Mouse (Mus musculus) kidney, postnatal 36 days (tissue): ENCODE measurements around the gene BC067074.
"Not testable (repeated sequence)": the region's sequence is repeated elsewhere in the genome, so short reads cannot be mapped to it uniquely, and the experiment has no call there.

ENCODE experiments used
- DNase-seq, 2 experiments: peaks; one replicate each; pipeline ENCODE4 v3.0.0; 2021 to 2022; ENCODE audit warnings: mixed read lengths in 2 of 2

Gene BC067074

GRCm38 (mm10) chr13:113292975-113293706 is at the start of gene BC067074:
TSS of gene BC067074 (plus strand) at chr13:113293159.
- peak; percentile 18 to 74 for DNase-seq

GRCm38 (mm10) chr13:113245025-113245424 is 47.9 kb upstream of the BC067074 start:
- DNase-seq, result peak; percentile 16 to 47

DNA sequence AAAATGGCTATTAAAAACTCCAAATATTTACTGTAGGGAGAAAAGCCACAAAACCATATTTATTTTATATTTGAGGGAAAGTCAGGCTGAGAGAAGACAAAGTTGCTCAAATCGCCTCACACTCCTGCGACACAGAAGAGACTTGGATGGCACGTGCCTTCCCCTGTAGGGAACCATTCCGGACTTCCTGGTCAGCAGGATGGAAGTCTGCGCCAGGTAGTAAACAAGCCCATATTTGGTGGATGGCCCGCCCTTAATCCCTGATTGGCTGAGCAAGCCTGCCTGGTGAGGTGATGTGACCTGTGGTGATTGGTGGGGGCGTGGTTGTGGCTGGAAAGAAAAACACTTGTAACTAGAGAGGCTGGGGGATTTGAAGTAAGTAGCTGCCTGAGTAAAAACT is 40.4 kb upstream of the BC067074 start:
- DNase-seq, result not testable (repeated sequence)

GRCm38 (mm10) chr13:113256766-113257165 is 36.2 kb upstream of the BC067074 start:
- no peak for DNase-seq

- peak in 1 of 2 experiments; percentile 46 for DNase-seq
Observed at GRCm38 (mm10) chr13:113257190-113257589, 35.8 kb upstream of the BC067074 start.

- DNase-seq, result no peak
Observed at GRCm38 (mm10) chr13:113259237-113259636, 33.7 kb upstream of the BC067074 start.

DNA sequence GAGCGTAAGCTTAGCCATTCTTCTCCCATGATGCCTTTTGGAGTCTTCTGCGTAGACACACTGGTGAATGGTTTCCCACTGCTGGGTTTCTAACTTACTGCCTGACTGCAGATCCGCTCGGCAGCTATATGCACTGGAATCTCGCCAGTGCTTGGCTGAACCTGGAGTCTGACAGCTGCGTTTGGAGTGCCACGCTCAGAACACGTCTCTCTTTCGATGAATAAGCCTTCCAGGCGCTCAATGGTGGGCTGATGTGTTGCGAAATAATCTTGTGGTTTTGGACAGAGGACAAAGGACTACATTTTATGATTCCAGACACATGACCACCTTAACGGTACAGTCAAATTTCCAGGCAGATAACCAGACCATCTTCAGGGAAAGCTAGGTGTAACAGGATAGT is 30.1 kb upstream of the BC067074 start:
- no peak for DNase-seq

- peak; percentile 24 to 82 for DNase-seq
Observed at GRCm38 (mm10) chr13:113265257-113265656, 27.7 kb upstream of the BC067074 start.

GRCm38 (mm10) chr13:113266495-113266951 is 26.4 kb upstream of the BC067074 start:
- peak; percentile 69 to 88 for DNase-seq

GRCm38 (mm10) chr13:113267204-113267603 is 25.8 kb upstream of the BC067074 start:
- no peak for DNase-seq

DNA sequence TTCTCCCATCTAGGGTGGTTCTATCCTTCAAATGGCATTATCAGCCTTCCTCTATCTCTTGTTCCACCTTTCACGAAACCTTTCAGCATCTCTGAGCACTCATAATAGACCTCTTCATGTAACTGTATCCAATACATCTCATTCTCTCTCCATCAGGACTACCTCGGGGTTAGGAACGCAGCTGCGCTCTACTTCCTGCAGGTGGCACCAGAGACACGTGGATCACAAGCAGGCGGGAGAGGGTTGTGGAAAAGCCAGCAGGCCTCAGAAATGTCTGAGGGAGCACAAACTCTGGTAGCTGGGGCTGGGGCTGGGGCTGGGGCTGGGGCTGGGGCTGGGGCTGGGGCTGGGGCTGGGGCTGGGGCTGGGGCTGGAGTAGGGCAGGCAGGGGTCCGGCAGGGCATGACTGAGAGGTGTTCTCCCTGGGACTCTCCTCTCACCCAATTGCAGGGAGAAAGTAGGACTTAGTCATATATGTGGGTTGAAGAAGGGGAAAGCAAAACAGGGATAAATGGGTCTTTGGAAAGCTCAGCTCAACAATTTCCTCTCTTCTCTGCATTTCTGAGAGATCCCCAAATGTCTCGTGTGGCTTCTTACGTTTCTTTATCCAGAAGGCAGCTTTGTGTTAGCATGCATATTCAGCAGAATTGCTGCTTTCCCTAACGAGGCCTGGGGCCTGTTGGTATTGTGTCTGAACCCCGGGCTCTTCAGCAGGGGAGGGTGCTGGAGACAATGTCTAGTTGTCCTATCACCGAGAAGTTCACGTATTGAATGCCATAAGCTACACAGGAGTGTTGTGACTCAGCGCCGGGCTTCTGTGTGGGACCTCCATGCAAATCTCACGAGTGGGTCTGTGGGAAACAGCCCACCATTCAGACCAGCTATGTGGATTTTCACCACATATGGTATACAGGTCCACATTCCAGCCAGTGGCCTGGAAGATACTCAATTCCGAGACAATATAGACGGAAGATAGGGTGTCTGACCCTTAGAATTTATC is 22.9 kb upstream of the BC067074 start:
- peak; percentile 73 to 84 for DNase-seq

GRCm38 (mm10) chr13:113271189-113271588 is 21.8 kb upstream of the BC067074 start:
- DNase-seq, result no peak

GRCm38 (mm10) chr13:113287141-113287540 is 5.8 kb upstream of the BC067074 start:
- DNase-seq, result no peak

DNA sequence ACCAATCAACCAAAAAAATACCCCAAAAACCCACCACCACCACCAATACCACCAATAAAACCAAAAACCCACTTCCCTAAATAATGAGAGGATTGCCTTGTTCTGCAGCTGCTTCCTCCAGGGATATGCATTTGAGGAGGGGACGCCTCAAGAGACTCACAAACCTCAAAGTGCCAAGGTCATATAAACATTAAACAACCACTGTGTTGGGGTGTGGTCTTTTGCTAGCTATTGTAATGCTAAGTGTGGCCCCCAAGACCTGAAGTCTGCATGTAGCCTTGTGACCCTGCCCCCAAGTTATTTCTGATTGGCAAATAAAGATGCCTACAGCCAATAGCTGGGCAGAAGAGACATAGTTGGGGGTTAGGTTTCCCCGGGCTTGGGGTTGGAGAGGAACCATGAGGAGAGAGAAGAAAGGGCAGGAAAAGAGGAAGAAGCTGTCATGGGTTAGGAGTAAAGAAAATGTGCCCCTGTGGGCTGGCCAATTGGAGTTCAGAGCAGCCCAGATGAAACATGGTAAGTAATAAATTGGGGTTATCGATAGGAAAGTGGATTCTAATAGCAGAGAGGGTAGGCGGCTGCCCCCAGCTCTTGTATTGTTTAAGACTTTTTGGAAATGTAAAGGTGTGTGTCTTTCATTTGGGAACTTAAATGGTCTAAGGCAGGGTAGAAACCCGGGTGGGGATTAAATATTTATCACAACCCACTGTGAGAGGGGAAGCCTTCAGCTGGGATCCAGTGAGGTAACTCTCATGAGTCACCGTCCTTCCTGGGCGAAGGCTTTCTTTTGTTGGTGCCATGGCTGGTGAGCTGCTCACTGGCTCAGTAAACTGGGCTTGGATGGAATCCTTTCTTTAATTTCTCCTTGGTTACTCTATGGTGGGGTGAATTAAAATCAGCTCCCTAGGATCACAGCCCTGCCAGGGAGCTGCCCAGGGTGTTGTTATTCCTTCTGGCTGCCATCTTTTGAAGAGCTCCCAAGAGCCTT is 4.5 kb upstream of the BC067074 start:
- no peak for DNase-seq

GRCm38 (mm10) chr13:113289760-113290159 is 3.2 kb upstream of the BC067074 start:
- DNase-seq, result no peak

DNA sequence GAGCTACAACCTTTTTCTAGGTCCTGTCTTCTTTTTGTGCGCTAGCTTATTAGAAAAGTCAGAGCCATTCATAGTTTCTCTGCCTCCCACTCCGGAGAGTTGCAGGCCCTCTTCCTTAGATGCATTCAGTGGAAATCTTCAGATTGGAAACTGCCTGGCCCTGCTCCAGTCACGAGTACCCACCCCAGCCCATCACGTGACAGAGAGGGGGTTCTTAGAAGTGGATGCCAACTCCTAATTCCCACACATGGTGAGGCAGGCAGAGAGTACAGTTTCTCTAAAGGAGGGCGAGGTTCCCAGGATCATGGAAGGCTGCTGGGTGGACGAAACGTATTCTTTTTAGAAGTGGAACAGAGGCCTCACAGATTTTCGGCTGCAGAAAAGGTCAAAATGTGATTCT is 958 bp upstream of the BC067074 start:
- no peak for DNase-seq

GRCm38 (mm10) chr13:113293707-113294432 is 911 bp downstream of the BC067074 start:
- DNase-seq, result peak in 1 of 2 experiments; percentile 21

DNA sequence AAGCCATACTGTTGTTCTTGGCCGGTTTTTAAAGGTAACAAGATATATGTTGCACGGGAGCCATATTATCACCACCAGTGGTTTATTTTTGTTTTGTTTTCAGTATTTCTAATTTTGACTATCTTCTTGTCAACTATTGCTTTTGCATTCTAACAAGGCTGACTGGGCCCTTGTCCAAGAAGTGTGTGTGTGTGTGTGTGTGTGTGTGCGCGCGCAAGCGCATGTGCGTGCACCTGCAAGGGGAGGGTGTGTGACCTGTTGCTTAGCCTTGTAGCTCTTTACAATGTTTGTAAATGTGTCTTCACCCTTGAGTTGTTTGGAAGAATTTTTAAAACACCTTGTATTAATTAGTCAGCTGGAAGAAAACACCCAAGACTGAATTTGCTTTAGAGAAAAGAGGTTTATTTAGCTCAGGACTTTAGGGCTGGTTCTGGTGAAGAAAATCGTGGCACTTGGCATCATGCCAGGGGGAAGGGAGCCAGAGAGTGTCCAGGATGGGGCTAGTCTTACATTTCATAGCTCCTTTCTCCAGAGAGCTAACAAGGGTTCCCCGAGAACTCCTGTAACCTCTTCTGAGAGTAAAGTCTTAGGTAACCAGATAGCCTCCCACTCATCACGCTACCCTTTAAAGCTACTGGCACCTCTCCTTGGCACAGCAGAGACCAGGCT is 3.0 kb downstream of the BC067074 start:
- peak in 1 of 2 experiments; percentile 54 for DNase-seq

DNA sequence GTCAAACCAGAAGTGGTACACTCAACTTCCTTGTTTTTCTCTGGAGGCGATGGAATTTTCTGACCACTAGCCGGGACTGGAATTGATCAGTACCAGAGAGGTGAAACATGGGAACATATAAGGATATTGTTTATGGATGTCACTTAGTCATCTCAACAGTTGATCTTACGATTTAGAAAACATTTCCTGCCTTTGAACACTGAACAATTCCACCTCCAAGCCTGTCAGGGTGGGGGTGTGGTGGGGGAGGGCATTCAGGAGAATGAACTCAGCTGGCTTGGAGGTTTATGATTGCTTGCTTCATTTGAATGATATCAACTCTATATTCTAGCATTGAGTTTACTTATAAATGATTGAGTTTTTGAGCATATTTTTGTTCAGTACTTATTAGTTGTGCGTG is 13.6 kb downstream of the BC067074 start:
- no peak for DNase-seq

GRCm38 (mm10) chr13:113319588-113319987 is 26.6 kb downstream of the BC067074 start:
- no peak for DNase-seq

GRCm38 (mm10) chr13:113321972-113322371 is 29.0 kb downstream of the BC067074 start:
- DNase-seq, result peak; percentile 31 to 49
